Mouse (Mus musculus) ES-E14 (cell line): ENCODE measurements around the gene Fam169b. TPM values are rescaled to one million over a fixed set of nuclear protein-coding genes. Genes with fewer than 3 reads are reported as not detected.

Experiments used
- DNase-seq: peaks from one replicate; pipeline ENCODE4 v3.0.0-alpha.2; 2013; ENCODE audit warnings: low read depth, low spot score
- H3K27ac ChIP-seq: 2 replicates; pipeline ENCODE4 v1.5.1; 2012; ENCODE audit warnings: low read depth, mild to moderate bottlenecking, low read length, moderate library complexity, mixed read lengths; ENCODE audit not compliant: poor library complexity, insufficient read depth, severe bottlenecking
- H3K36me3 ChIP-seq: 2 replicates; pipeline ENCODE4 v1.6.1; 2012; ENCODE audit warnings: mild to moderate bottlenecking, low read length, moderate library complexity, mixed read lengths; ENCODE audit not compliant: control insufficient read depth, poor library complexity, insufficient read depth, severe bottlenecking
- H3K4me1 ChIP-seq, 2 experiments: fragments of 150-350 bp in 1 of 2; sonication (generic) in 1 of 2; 2 replicates each; pipeline ENCODE4 v1.6.1; 2012; ENCODE audit warnings: low read length in 2 of 2, mild to moderate bottlenecking in 1 of 2, mixed read lengths in 1 of 2; ENCODE audit not compliant: control insufficient read depth in 2 of 2, insufficient read depth in 2 of 2, poor library complexity in 1 of 2
- H3K4me3 ChIP-seq, 2 experiments: fragments of 150-350 bp in 1 of 2; sonication (generic) in 1 of 2; 2 replicates each; pipeline ENCODE4 v1.5.1; 2012; ENCODE audit warnings: low read length in 2 of 2, low read depth in 1 of 2, mild to moderate bottlenecking in 1 of 2, mixed read lengths in 1 of 2; ENCODE audit not compliant: insufficient read depth in 1 of 2, poor library complexity in 1 of 2, severe bottlenecking in 1 of 2
- H3K9ac ChIP-seq: 2 replicates; pipeline ENCODE4 v1.6.1; 2012; ENCODE audit warnings: low read depth, mild to moderate bottlenecking, low read length, mixed read lengths; ENCODE audit not compliant: poor library complexity, insufficient read depth, severe bottlenecking
- H3K9me3 ChIP-seq: fragments of 150-350 bp; sonication (generic); 2 replicates; pipeline ENCODE4 v1.6.1; 2012; ENCODE audit warnings: low read depth, mild to moderate bottlenecking, low read length; ENCODE audit not compliant: control insufficient read depth, insufficient read depth
- CHD2 ChIP-seq: IDR thresholded peaks from 2 replicates; pipeline ENCODE4 v1.6.1; 2014; ENCODE audit warnings: mild to moderate bottlenecking, low read depth, low read length, inconsistent platforms
- HCFC1 ChIP-seq: IDR thresholded peaks from 2 replicates; pipeline ENCODE4 v1.6.1; 2012; ENCODE audit warnings: low read length, inconsistent platforms, borderline replicate concordance; ENCODE audit not compliant: insufficient read depth
- MAFK ChIP-seq: IDR thresholded peaks from 2 replicates; pipeline ENCODE4 v1.6.1; 2014; ENCODE audit warnings: mild to moderate bottlenecking, low read depth, low read length, inconsistent platforms; ENCODE audit not compliant: insufficient read depth
- ZC3H11A ChIP-seq: IDR thresholded peaks from 2 replicates; pipeline ENCODE4 v1.6.1; 2012; ENCODE audit warnings: low read depth, mild to moderate bottlenecking, inconsistent platforms, low read length, borderline replicate concordance
- ZNF384 ChIP-seq: IDR thresholded peaks from 2 replicates; pipeline ENCODE4 v1.6.1; 2012; ENCODE audit warnings: low read depth, low read length, inconsistent platforms
- in situ Hi-C, 2 experiments: fragments of 600-800 bp; cut with MboI; formaldehyde crosslinking; loops; one replicate each; pipeline ENCODE4 v1.15.1; 2025; ENCODE audit warnings: low sequenced_read_pairs in 2 of 2, inconsistent platforms in 1 of 2; ENCODE audit not compliant: unreplicated experiment in 2 of 2
- total RNA-seq: library from RNA; depleted of rRNA; stranded (reverse); fragments of 300-350 nt; gene quantifications from 2 replicates; pipeline ENCODE4 v1.2.3, GENCODE M21; 2012

Fam169b gene
- total RNA-seq, 1 experiment: 5.7 TPM

DNA sequence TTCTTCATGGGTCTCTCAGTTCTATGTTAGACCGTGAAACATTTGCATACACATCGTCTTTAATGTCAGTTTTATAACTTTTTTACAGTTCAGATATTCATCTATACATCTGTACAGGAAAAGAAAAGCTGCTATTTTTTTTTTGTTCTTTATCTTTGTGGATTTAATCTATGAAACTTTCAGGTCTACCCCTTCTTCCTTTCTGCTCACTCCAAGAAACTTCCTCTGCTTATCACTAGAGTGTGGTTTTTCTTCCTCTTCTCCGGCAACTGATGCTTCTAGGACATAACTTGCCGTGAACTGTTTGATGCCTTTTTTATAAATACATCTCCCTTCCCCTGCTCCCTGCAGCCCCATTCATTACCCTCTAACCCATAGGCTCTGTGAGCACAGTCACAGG is 46.0 kb upstream of the Fam169b start:
- no peak overlapping the region for H3K27ac ChIP-seq
- H3K4me3 ChIP-seq: no peak overlapping the region
- in situ Hi-C loops: no loop called here
- no peak for TF ChIP-seq CHD2
- TF ChIP-seq ZNF384: no peak
- TF ChIP-seq MAFK: no peak
- no peak for TF ChIP-seq HCFC1
- TF ChIP-seq ZC3H11A: no peak
- no peak overlapping the region for H3K9ac ChIP-seq
- peaks cover 0 to 19% of the 10 kb centered on the region in 2 experiments; a peak in 2 of 4 replicates for H3K4me1 ChIP-seq
- H3K36me3 ChIP-seq: no peaks in the 10 kb centered on the region
- no peaks in the 10 kb centered on the region for H3K9me3 ChIP-seq
- no peak for DNase-seq

DNA sequence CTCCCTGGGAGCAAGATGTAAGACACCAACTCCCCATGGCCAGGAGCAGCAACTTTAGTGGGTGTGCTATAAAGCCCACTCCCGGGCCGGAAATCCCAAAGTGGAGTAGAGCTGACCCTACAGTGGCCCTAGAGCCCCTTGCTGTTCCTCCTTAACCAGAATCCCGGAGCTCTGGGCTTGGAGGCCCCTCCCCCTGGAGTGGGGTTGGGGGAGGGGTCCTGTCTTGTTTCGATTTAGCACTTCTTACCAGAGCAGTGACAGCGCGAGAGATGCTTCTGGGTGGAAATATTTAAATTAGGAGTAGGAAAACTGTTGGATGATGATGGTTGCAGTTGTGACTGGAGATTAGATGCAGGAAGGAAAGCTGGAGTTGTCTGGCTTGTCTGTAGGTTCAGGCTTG is 45.1 kb upstream of the Fam169b start:
- Histone ChIP-seq H3K4me1 (peaks cover 0 to 17% of the 10 kb centered on the region in 2 experiments; a peak in 2 of 4 replicates), H3K9ac (no peak overlapping the region), H3K36me3 (no peaks in the 10 kb centered on the region), H3K27ac (no peak overlapping the region), H3K4me3 (no peak overlapping the region), H3K9me3 (no peaks in the 10 kb centered on the region)
- in situ Hi-C loops: no loop called here
- no peak for TF ChIP-seq MAFK
- no peak for TF ChIP-seq ZC3H11A
- TF ChIP-seq HCFC1: no peak
- no peak for TF ChIP-seq CHD2
- TF ChIP-seq ZNF384: no peak
- no peak for DNase-seq

DNA sequence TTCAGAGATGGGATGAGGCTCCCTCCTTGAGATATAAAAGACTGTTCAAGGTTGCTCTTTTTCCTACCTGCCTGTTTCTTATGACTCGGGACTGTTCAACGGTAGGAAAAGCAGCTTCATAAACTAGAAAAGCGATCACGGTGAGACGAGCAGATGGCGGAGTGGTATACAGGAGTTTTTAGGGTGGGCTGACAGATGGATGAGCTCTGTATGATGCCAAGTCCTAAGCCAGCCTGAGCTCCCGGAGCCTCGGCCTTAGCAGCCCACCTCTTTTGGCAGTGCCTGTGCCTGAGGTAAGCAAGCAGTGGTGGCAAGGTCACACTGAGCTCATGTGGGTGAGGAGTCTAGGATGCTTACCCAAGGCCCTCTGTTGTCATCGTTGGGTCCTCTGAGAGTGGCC is 42.8 kb upstream of the Fam169b start:
- Histone ChIP-seq H3K27ac (no peak overlapping the region), H3K4me1 (peaks cover 0 to 24% of the 10 kb centered on the region in 2 experiments; a peak in 2 of 4 replicates), H3K9ac (no peak overlapping the region), H3K9me3 (no peaks in the 10 kb centered on the region), H3K36me3 (no peaks in the 10 kb centered on the region), H3K4me3 (no peak overlapping the region)
- in situ Hi-C loops: no loop called here
- TF ChIP-seq HCFC1 (no peak), ZNF384 (no peak), CHD2 (no peak), MAFK (no peak), ZC3H11A (no peak)
- no peak for DNase-seq

DNA sequence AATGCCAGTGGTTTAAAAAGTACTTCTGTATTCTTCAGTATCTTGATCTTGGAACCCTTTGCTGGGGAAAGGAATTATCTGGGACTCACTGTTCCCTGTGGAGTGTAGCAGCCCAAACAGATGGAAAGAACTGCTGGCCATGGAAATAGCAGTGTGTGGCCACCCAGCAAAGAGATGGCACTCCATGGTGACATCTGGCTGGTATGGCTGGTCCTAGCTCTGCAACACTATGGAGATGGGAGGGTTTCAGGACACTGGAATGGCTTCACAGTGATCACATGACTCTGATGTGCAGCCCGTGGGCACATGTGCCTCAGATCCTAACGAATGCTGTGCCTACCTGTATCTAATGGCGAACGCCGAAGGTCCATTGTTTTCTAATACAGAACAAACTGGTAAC is 41.1 kb upstream of the Fam169b start:
- Histone ChIP-seq H3K4me3 (no peak overlapping the region), H3K4me1 (peaks cover 0 to 12% of the 10 kb centered on the region in 2 experiments; a peak in 2 of 4 replicates), H3K9ac (no peak overlapping the region), H3K9me3 (no peaks in the 10 kb centered on the region), H3K36me3 (no peaks in the 10 kb centered on the region), H3K27ac (no peak overlapping the region)
- TF ChIP-seq ZC3H11A: no peak
- in situ Hi-C loops: no loop called here
- DNase-seq: no peak

DNA sequence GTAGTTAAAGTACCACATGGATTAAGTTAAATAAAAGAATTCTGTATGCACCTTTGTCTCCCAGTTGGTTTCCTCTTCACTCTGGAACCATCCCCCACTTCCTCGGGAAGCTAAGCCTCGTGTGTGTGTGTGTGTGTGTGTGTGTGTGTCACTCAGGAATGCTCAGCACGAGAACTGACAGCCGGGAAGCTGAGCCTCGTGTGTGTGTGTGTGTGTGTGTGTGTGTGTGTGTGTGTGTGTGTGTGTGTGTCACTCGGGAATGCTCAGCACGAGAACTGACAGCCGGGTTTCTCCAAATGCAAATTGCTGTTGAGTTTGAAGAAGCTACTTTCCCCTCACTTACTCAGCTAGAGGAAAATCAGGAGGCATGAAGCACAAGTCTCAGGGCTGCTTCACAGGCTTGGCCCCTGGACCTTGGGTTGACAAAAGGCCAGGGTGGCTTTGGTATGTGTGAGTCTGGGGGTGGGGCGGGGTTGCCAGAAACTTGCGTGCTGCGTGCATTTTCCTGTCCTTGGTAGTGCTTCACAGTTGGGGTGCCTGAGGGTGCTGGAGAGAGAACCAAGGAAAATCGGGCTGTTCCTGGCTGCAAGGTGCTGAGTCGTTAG is 39.9 kb upstream of the Fam169b start:
- Histone ChIP-seq H3K4me3 (no peak overlapping the region), H3K27ac (no peak overlapping the region), H3K4me1 (peaks cover 0 to 10% of the 10 kb centered on the region in 2 experiments; a peak in 1 of 4 replicates), H3K9me3 (no peaks in the 10 kb centered on the region), H3K36me3 (no peaks in the 10 kb centered on the region), H3K9ac (no peak overlapping the region)
- in situ Hi-C loops: no loop called here
- no peak for TF ChIP-seq HCFC1
- TF ChIP-seq MAFK: 0 out of 2 replicates have a peak, but pooled peaks have one; percentile 6
- no peak for TF ChIP-seq ZNF384
- no peak for DNase-seq
